Mouse (Mus musculus): ENCODE data around the gene Trp53i11. TPM values are rescaled to one million over a fixed set of nuclear protein-coding genes. Genes with fewer than 3 reads are reported as not detected.
A peak's percentile ranks its signal among the peaks of the same experiment; 100 is the strongest.

The Trp53i11 gene
- polyA plus RNA-seq, 1 experiment: 31.2 TPM

- Histone ChIP-seq H3K9me3 (replicated peaks; ENCODE audit: control insufficient read depth, insufficient read depth, low read length, poor library complexity, severe bottlenecking) (no peaks in the 10 kb centered on the region), H3K36me3 (ENCODE audit: control insufficient read depth, insufficient read depth, low read length, poor library complexity, severe bottlenecking) (no peaks in the 10 kb centered on the region), H3K4me1 (ENCODE audit: control insufficient read depth, insufficient read depth, low read length) (peaks cover 5% of the 10 kb centered on the region), H3K4me3 (ENCODE audit: low read depth, low read length) (no peak overlapping the region), H3K27me3 (ENCODE audit: control insufficient read depth, insufficient read depth, low read length, poor library complexity, severe bottlenecking) (no peaks in the 10 kb centered on the region), H3K27ac (ENCODE audit: insufficient read depth, low read length) (no peak overlapping the region), H3K9ac (ENCODE audit: low read depth, poor library complexity, severe bottlenecking) (no peak overlapping the region)
- TF ChIP-seq CTCF (IDR thresholded peaks at IDR 0.05; ENCODE audit: low read depth, low read length) (no peak), POLR2A (IDR thresholded peaks at IDR 0.05; ENCODE audit: insufficient read depth, low read length) (no peak), EP300 (IDR thresholded peaks at IDR 0.05; ENCODE audit: insufficient read depth, low read depth, low read length) (no peak)
These were observed 11.6 kb upstream of the Trp53i11 start for GRCm38 (mm10) chr2:93175721-93176120.

- Histone ChIP-seq H3K36me3 (ENCODE audit: control insufficient read depth, insufficient read depth, low read length, poor library complexity, severe bottlenecking) (no peaks in the 10 kb centered on the region), H3K4me1 (ENCODE audit: control insufficient read depth, insufficient read depth, low read length) (peaks cover 5% of the 10 kb centered on the region), H3K9ac (ENCODE audit: low read depth, poor library complexity, severe bottlenecking) (no peak overlapping the region), H3K9me3 (replicated peaks; ENCODE audit: control insufficient read depth, insufficient read depth, low read length, poor library complexity, severe bottlenecking) (no peaks in the 10 kb centered on the region), H3K27me3 (ENCODE audit: control insufficient read depth, insufficient read depth, low read length, poor library complexity, severe bottlenecking) (no peaks in the 10 kb centered on the region), H3K27ac (ENCODE audit: insufficient read depth, low read length) (peak overlapping the region; percentile 56), H3K4me3 (ENCODE audit: low read depth, low read length) (peak overlapping the region; percentile 6; the same call in 1 of the 2 replicates)
- TF ChIP-seq POLR2A (IDR thresholded peaks at IDR 0.05; ENCODE audit: insufficient read depth, low read length): no peak
These were observed 11.1 kb upstream of the Trp53i11 start for GRCm38 (mm10) chr2:93176193-93176798.

GRCm38 (mm10) chr2:93176871-93177667, 10.3 kb upstream of the Trp53i11 start:
- no peak overlapping the region for H3K9ac ChIP-seq (ENCODE audit: low read depth, poor library complexity, severe bottlenecking)
- H3K4me3 ChIP-seq (ENCODE audit: low read depth, low read length): peak overlapping the region; percentile 69
- peaks cover 5% of the 10 kb centered on the region for H3K4me1 ChIP-seq (ENCODE audit: control insufficient read depth, insufficient read depth, low read length)
- TF ChIP-seq EP300 (IDR thresholded peaks at IDR 0.05; ENCODE audit: insufficient read depth, low read depth, low read length) (peak; percentile 93), CTCF (IDR thresholded peaks at IDR 0.05; ENCODE audit: low read depth, low read length) (no peak)
- no peaks in the 10 kb centered on the region for H3K9me3 ChIP-seq (replicated peaks; ENCODE audit: control insufficient read depth, insufficient read depth, low read length, poor library complexity, severe bottlenecking)
- H3K27me3 ChIP-seq (ENCODE audit: control insufficient read depth, insufficient read depth, low read length, poor library complexity, severe bottlenecking): no peaks in the 10 kb centered on the region
- peak overlapping the region; percentile 56 for H3K27ac ChIP-seq (ENCODE audit: insufficient read depth, low read length)
- no peaks in the 10 kb centered on the region for H3K36me3 ChIP-seq (ENCODE audit: control insufficient read depth, insufficient read depth, low read length, poor library complexity, severe bottlenecking)

- H3K27me3 ChIP-seq (ENCODE audit: control insufficient read depth, insufficient read depth, low read length, poor library complexity, severe bottlenecking): no peaks in the 10 kb centered on the region
- no peak overlapping the region for H3K4me3 ChIP-seq (ENCODE audit: low read depth, low read length)
- no peaks in the 10 kb centered on the region for H3K9me3 ChIP-seq (replicated peaks; ENCODE audit: control insufficient read depth, insufficient read depth, low read length, poor library complexity, severe bottlenecking)
- peaks cover 3% of the 10 kb centered on the region for H3K4me1 ChIP-seq (ENCODE audit: control insufficient read depth, insufficient read depth, low read length)
- H3K9ac ChIP-seq (ENCODE audit: low read depth, poor library complexity, severe bottlenecking): no peak overlapping the region
- TF ChIP-seq POLR2A (IDR thresholded peaks at IDR 0.05; ENCODE audit: insufficient read depth, low read length): no peak
- TF ChIP-seq CTCF (IDR thresholded peaks at IDR 0.05; ENCODE audit: low read depth, low read length): no peak
- no peak for TF ChIP-seq EP300 (IDR thresholded peaks at IDR 0.05; ENCODE audit: insufficient read depth, low read depth, low read length)
- no peak overlapping the region for H3K27ac ChIP-seq (ENCODE audit: insufficient read depth, low read length)
- H3K36me3 ChIP-seq (ENCODE audit: control insufficient read depth, insufficient read depth, low read length, poor library complexity, severe bottlenecking): no peaks in the 10 kb centered on the region
These were observed 9.6 kb upstream of the Trp53i11 start for GRCm38 (mm10) chr2:93177668-93178312.

GRCm38 (mm10) chr2:93178313-93178677, 9.1 kb upstream of the Trp53i11 start:
- Histone ChIP-seq H3K27ac (ENCODE audit: insufficient read depth, low read length) (no peak overlapping the region), H3K4me3 (ENCODE audit: low read depth, low read length) (no peak overlapping the region), H3K9me3 (replicated peaks; ENCODE audit: control insufficient read depth, insufficient read depth, low read length, poor library complexity, severe bottlenecking) (no peaks in the 10 kb centered on the region), H3K9ac (ENCODE audit: low read depth, poor library complexity, severe bottlenecking) (no peak overlapping the region), H3K36me3 (ENCODE audit: control insufficient read depth, insufficient read depth, low read length, poor library complexity, severe bottlenecking) (no peaks in the 10 kb centered on the region), H3K4me1 (ENCODE audit: control insufficient read depth, insufficient read depth, low read length) (peaks cover 3% of the 10 kb centered on the region), H3K27me3 (ENCODE audit: control insufficient read depth, insufficient read depth, low read length, poor library complexity, severe bottlenecking) (no peaks in the 10 kb centered on the region)
- TF ChIP-seq CTCF (IDR thresholded peaks at IDR 0.05; ENCODE audit: low read depth, low read length): no peak
- no peak for TF ChIP-seq POLR2A (IDR thresholded peaks at IDR 0.05; ENCODE audit: insufficient read depth, low read length)
- TF ChIP-seq EP300 (IDR thresholded peaks at IDR 0.05; ENCODE audit: insufficient read depth, low read depth, low read length): no peak

DNA sequence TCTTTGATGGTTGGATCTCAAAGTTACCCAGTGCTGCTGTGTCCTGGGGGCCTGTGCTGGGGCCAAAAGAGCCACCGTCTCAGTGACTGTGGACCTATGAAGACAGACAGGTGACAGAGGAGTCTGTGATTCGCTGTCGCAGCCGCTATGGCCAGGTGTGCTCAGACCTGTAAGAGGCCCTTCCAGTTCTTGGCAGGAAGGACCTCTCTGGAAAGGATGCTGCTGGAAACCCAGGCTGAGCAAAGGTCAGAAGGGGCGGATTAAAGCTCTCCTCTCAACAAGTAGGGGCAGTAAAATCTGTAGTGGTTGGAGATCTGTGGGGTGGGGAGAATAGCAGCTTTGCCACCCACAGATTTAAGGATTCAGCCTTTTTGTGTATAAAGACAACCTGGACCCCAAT, 7.7 kb upstream of the Trp53i11 start:
- no peaks in the 10 kb centered on the region for H3K27me3 ChIP-seq (ENCODE audit: control insufficient read depth, insufficient read depth, low read length, poor library complexity, severe bottlenecking)
- no peak overlapping the region for H3K27ac ChIP-seq (ENCODE audit: insufficient read depth, low read length)
- H3K9me3 ChIP-seq (replicated peaks; ENCODE audit: control insufficient read depth, insufficient read depth, low read length, poor library complexity, severe bottlenecking): no peaks in the 10 kb centered on the region
- no peak overlapping the region for H3K4me3 ChIP-seq (ENCODE audit: low read depth, low read length)
- TF ChIP-seq EP300 (IDR thresholded peaks at IDR 0.05; ENCODE audit: insufficient read depth, low read depth, low read length) (no peak), CTCF (IDR thresholded peaks at IDR 0.05; ENCODE audit: low read depth, low read length) (no peak), POLR2A (IDR thresholded peaks at IDR 0.05; ENCODE audit: insufficient read depth, low read length) (no peak)
- no peaks in the 10 kb centered on the region for H3K36me3 ChIP-seq (ENCODE audit: control insufficient read depth, insufficient read depth, low read length, poor library complexity, severe bottlenecking)
- H3K9ac ChIP-seq (ENCODE audit: low read depth, poor library complexity, severe bottlenecking): peak overlapping the region; percentile 50
- H3K4me1 ChIP-seq (ENCODE audit: control insufficient read depth, insufficient read depth, low read length): peaks cover 6% of the 10 kb centered on the region
